Mouse (Mus musculus) kidney, embryonic 16.5 days (tissue): ENCODE results near the gene Rsl24d1. TPM values are rescaled to one million over a fixed set of nuclear protein-coding genes. Genes with fewer than 3 reads are reported as not detected.

Source experiments
- ATAC-seq: fragments of 200-750 bp; cut with Nextera tagmentation; 2 replicates; pipeline ENCODE4 v1.8.0; 2017; ENCODE audit warnings: moderate TSS enrichment; ENCODE audit not compliant: low FRiP score, low TSS enrichment
- H3K27ac ChIP-seq: fragments of 300-500 bp; sonication (generic); 2 replicates; pipeline ENCODE4 v1.5.1; 2014; ENCODE audit warnings: low read length
- H3K27me3 ChIP-seq: fragments of 300-500 bp; sonication (generic); 2 replicates; pipeline ENCODE4 v1.6.1; 2014; ENCODE audit warnings: low read length, control low read depth, mixed read lengths; ENCODE audit not compliant: insufficient read depth
- H3K36me3 ChIP-seq: fragments of 300-500 bp; sonication (generic); 2 replicates; pipeline ENCODE4 v1.6.1; 2014; ENCODE audit warnings: low read length, control low read depth, mixed read lengths; ENCODE audit not compliant: insufficient read depth
- H3K4me1 ChIP-seq: fragments of 300-500 bp; sonication (generic); 2 replicates; pipeline ENCODE4 v1.6.1; 2014; ENCODE audit warnings: low read length, control low read depth, mixed read lengths; ENCODE audit not compliant: insufficient read depth
- H3K4me2 ChIP-seq: fragments of 300-500 bp; sonication (generic); replicated peaks from 2 replicates; pipeline ENCODE4 v1.6.1; 2014; ENCODE audit warnings: low read depth, low read length
- H3K4me3 ChIP-seq: fragments of 300-500 bp; sonication (generic); 2 replicates; pipeline ENCODE4 v1.5.1; 2014; ENCODE audit warnings: mild to moderate bottlenecking, low read length
- H3K9ac ChIP-seq: fragments of 300-500 bp; sonication (generic); replicated peaks from 2 replicates; pipeline ENCODE4 v1.6.1; 2014; ENCODE audit warnings: low read length
- H3K9me3 ChIP-seq: fragments of 300-500 bp; sonication (generic); 2 replicates; pipeline ENCODE4 v1.6.1; 2016; ENCODE audit warnings: low read length, control low read depth
- WGBS: fragments of 180-500 bp; shearing (Covaris S2); extraction: QIAGEN DNeasy Blood & Tissue Kit; methylation state at CpG from one replicate; pipeline ENCODE4 v1.1.7; 2014; 5-methylcytosine and 5-hydroxymethylcytosine counted together
- polyA plus RNA-seq: library from polyadenylated mRNA; unstranded; fragments of >200 nt; fragmentation: Nextera tagmentation; extraction: Ambion mirVana; gene quantifications from 2 replicates; pipeline ENCODE4 v1.2.1, GENCODE M21; 2015

Gene Rsl24d1
- polyA plus RNA-seq, 1 experiment from 2014 or later = 109 TPM

GRCm38 (mm10) chr9:73125043-73125570, 11.9 kb downstream of the Rsl24d1 start:
- 92% methylated on average over 8 of the region's 8 CpGs for WGBS
- Histone ChIP-seq H3K9ac (no peak overlapping the region), H3K4me2 (no peak overlapping the region), H3K36me3 (peaks cover 66% of the 10 kb centered on the region), H3K27me3 (no peaks in the 10 kb centered on the region), H3K27ac (no peak overlapping the region), H3K4me3 (no peak overlapping the region), H3K9me3 (no peaks in the 10 kb centered on the region), H3K4me1 (no peaks in the 10 kb centered on the region)
- ATAC-seq = no peak

DNA sequence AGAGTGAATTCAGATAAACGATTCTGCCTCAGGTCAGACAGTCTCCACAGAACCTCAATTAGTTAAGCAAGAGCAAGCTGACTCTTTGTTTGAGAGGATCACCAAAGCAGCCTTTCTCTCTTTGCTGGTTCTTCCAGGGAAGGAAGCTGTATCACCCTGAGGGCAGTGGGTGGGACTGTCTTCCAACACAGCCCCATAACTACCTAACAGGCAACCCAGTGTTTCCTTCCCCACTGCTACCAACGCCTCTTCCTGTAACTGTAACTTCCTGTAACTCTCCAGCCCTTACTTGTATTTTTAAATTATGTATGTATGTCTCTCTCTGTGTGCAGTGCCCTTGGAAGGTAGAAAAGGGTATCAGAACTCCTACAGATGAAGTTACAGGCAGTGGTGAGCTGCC, 14.2 kb downstream of the Rsl24d1 start:
- peaks cover 45% of the 10 kb centered on the region for H3K36me3 ChIP-seq

DNA sequence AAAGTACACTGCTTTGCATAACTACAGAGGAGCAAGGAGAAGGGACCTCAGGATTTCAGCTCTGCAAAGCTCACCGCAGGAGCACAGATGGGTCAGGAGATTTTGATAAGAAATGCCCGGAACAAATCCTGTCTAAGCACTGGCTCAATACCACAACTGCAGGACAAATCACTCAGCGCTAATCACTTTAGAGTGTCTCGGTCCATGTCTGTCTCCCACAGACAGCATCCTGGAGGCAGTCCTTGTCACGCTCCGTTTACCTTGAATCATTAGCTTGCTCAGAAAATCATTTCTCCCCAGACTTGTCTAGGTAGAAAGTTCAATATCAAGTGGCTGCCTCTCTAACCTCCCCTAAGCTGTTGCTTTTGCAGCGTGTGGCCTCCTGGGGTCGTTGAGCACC, 16.6 kb downstream of the Rsl24d1 start:
- Histone ChIP-seq H3K4me3 (no peak overlapping the region), H3K4me1 (no peaks in the 10 kb centered on the region), H3K4me2 (no peak overlapping the region), H3K9me3 (no peaks in the 10 kb centered on the region), H3K27ac (no peak overlapping the region), H3K27me3 (no peaks in the 10 kb centered on the region), H3K9ac (no peak overlapping the region), H3K36me3 (peaks cover 34% of the 10 kb centered on the region)
- peak; percentile 49; the same call in 1 of the 2 replicates for ATAC-seq
- WGBS = 63% methylated on average over 8 of the region's 8 CpGs

More for the DNA sequence above, 14.2 kb downstream of the Rsl24d1 start:
- H3K9ac ChIP-seq = no peak overlapping the region
- H3K4me1 ChIP-seq = no peaks in the 10 kb centered on the region
- H3K4me2 ChIP-seq = no peak overlapping the region
- no peaks in the 10 kb centered on the region for H3K27me3 ChIP-seq
- no peak overlapping the region for H3K27ac ChIP-seq
- ATAC-seq = no peak
- 81% methylated on average over 2 of the region's 2 CpGs for WGBS
- H3K9me3 ChIP-seq = no peaks in the 10 kb centered on the region
- no peak overlapping the region for H3K4me3 ChIP-seq

- Histone ChIP-seq H3K4me3 (no peak overlapping the region), H3K4me1 (no peaks in the 10 kb centered on the region), H3K9me3 (no peaks in the 10 kb centered on the region), H3K36me3 (peaks cover 27% of the 10 kb centered on the region), H3K27me3 (no peaks in the 10 kb centered on the region), H3K9ac (no peak overlapping the region), H3K4me2 (no peak overlapping the region), H3K27ac (no peak overlapping the region)
- WGBS = 85% methylated on average over 4 of the region's 4 CpGs
- no peak for ATAC-seq
Measured at GRCm38 (mm10) chr9:73130529-73130928, 17.3 kb downstream of the Rsl24d1 start.

- 45% methylated on average over 11 of the region's 11 CpGs for WGBS
- ATAC-seq = no peak
- no peak overlapping the region for H3K4me3 ChIP-seq
Measured at GRCm38 (mm10) chr9:73137341-73137886, 24.2 kb downstream of the Rsl24d1 start.

DNA sequence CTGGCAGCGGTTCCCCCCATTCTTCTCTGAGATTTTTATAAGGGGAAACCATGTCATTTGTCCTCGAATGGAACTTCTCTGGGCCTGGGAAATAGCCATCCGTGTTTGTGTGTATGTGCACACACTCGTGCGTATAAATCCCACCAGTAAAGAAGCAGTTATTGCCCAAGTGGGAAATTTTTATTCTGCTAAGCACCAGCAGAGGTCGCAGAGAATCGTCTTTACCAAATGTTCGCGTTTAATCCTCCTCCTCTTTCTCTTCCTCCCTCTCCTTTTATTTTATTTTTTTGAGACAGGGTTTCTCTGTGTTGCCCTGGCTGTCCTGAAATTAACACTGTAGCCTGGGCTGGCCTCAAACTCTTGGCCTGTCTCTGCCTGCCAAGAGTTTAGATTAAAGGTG, 41.1 kb downstream of the Rsl24d1 start:
- no peak for ATAC-seq
- 47% methylated on average over 9 of the region's 9 CpGs for WGBS

More at GRCm38 (mm10) chr9:73137341-73137886, 24.2 kb downstream of the Rsl24d1 start:
- Histone ChIP-seq H3K36me3 (no peaks in the 10 kb centered on the region), H3K27me3 (no peaks in the 10 kb centered on the region), H3K4me1 (no peaks in the 10 kb centered on the region), H3K9me3 (0 out of 2 replicates have a peak, but pooled peaks cover 2% of the 10 kb centered on the region), H3K4me2 (no peak overlapping the region), H3K27ac (no peak overlapping the region), H3K9ac (no peak overlapping the region)

DNA sequence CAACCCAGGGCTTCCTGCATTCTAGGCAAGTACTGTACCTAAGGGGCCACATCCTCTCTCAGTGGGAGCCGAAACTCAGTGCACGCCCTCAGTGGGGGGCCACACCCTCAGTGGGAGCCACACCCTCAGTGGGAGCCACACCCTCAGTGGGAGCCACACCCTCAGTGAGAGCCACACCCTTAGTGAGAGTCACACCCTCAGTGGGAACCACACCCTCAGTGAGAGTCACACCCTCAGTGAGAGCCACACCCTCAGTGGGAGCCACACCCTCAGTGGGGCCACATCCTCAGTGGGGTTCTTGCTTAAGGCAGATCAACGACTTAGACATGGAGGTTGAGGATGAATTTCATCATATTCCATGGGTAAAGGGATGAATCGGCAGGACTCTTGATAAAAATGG, 44.7 kb downstream of the Rsl24d1 start:
- no peak overlapping the region for H3K9ac ChIP-seq
- H3K27me3 ChIP-seq = no peaks in the 10 kb centered on the region
- no peak overlapping the region for H3K4me3 ChIP-seq
- WGBS = 83% methylated on average over 4 of the region's 4 CpGs
- no peaks in the 10 kb centered on the region for H3K36me3 ChIP-seq
- H3K4me2 ChIP-seq = no peak overlapping the region
- no peak for ATAC-seq
- no peaks in the 10 kb centered on the region for H3K4me1 ChIP-seq
- no peak overlapping the region for H3K27ac ChIP-seq
- no peaks in the 10 kb centered on the region for H3K9me3 ChIP-seq

More for the DNA sequence above, 41.1 kb downstream of the Rsl24d1 start:
- H3K9ac ChIP-seq = no peak overlapping the region
- no peaks in the 10 kb centered on the region for H3K27me3 ChIP-seq
- H3K27ac ChIP-seq = no peak overlapping the region
- no peak overlapping the region for H3K4me2 ChIP-seq
- no peaks in the 10 kb centered on the region for H3K4me1 ChIP-seq
- no peaks in the 10 kb centered on the region for H3K9me3 ChIP-seq
- no peaks in the 10 kb centered on the region for H3K36me3 ChIP-seq
- no peak overlapping the region for H3K4me3 ChIP-seq

DNA sequence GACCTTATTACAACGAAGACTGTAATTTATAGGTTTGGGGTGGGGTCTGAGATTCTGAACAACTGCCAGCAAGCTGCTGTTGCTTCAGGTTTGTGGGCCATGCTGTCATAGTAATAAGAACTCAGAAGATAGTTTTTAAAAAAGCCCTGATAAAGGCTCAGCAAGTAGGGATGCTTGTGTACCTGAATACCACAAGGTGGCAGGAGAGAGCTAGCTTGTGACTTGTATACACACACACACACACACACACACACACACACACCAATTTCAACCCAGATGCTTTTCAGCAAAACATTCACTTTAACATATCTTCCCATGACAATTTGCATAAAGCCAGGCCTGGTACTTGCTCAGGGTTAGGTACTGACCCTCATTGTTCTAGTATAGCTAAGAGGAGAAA, 46.0 kb downstream of the Rsl24d1 start:
- Histone ChIP-seq H3K27ac (no peak overlapping the region), H3K36me3 (no peaks in the 10 kb centered on the region), H3K4me1 (no peaks in the 10 kb centered on the region), H3K4me2 (no peak overlapping the region), H3K9me3 (no peaks in the 10 kb centered on the region), H3K27me3 (peaks cover 5% of the 10 kb centered on the region; the same call in 1 of the 2 replicates), H3K9ac (no peak overlapping the region), H3K4me3 (no peak overlapping the region)
- no peak for ATAC-seq
- WGBS = 37% methylated on average over 1 of the region's 1 CpGs

DNA sequence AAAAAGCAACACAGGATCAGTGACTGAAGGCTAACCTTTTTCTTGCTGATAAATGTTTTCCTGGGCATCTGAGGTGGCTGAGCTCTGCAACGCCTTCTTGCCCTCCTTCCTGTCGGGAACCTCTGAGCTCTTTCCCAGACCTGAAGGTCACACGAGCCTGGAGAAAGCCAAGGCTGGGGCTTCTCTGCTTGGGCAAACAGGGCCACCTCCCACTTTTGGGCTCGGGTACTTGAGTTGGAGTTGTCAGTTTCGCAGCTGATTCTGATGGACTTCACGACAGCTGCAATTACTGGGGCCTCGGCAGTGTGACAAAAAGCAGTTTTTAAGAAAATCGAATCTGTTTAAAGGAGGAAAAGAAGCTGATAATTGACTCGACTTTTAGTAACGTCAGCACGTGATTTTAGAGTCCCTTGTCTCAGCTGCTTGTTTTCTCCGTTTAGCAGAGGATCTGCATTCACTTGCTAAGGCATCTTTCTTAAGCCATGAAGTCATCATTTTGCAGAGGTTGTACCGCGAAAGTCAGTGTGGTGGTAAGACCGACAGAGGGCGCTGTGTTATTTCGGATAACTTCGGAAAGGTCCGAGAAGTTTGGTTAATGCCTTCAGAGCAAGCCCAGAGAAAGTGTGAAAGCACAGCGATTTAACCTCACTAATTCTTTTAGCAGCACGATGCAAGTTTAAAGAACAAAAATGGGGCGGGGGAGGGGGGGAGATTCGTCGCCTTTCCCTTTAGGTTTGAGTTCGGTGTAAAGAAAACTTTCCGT, 49.5 kb downstream of the Rsl24d1 start:
- peak overlapping the region; percentile 47 for H3K4me2 ChIP-seq
- no peaks in the 10 kb centered on the region for H3K9me3 ChIP-seq
- H3K36me3 ChIP-seq = no peaks in the 10 kb centered on the region
- WGBS = 16% methylated on average over 26 of the region's 26 CpGs
- ATAC-seq = peak; percentile 76; the same call in 1 of the 2 replicates
- peak overlapping the region; percentile 23 for H3K4me3 ChIP-seq
- H3K4me1 ChIP-seq = no peaks in the 10 kb centered on the region
- peak overlapping the region; percentile 17; the same call in 1 of the 2 replicates for H3K9ac ChIP-seq
- peaks cover 8% of the 10 kb centered on the region; the same call in 1 of the 2 replicates for H3K27me3 ChIP-seq
- no peak overlapping the region for H3K27ac ChIP-seq

GRCm38 (mm10) chr9:73165631-73166030, 52.4 kb downstream of the Rsl24d1 start:
- WGBS = 88% methylated on average over 4 of the region's 4 CpGs
- ATAC-seq = no peak
- H3K9ac ChIP-seq = no peak overlapping the region
- H3K27ac ChIP-seq = no peak overlapping the region
- H3K9me3 ChIP-seq = no peaks in the 10 kb centered on the region
- H3K36me3 ChIP-seq = no peaks in the 10 kb centered on the region
- no peak overlapping the region for H3K4me2 ChIP-seq
- H3K27me3 ChIP-seq = peaks cover 8% of the 10 kb centered on the region; the same call in 1 of the 2 replicates
- H3K4me3 ChIP-seq = no peak overlapping the region
- H3K4me1 ChIP-seq = no peaks in the 10 kb centered on the region
